Mouse (Mus musculus) cerebellum, postnatal 14 days (tissue): ENCODE measurements at regions not wholly inside any gene's neighbourhood (a gene's known extent, or its start where the extent isn't known, plus 50 kb on each side); places are given as distances from the start of the nearest gene placed in this dataset.

Experiments
- DNase-seq, 2 experiments: peaks; one replicate each; pipeline ENCODE4 v3.0.0; 2021; ENCODE audit warnings: mixed read lengths in 2 of 2

GRCm38 (mm10) chr16:84318091-84318490, 196.8 kb upstream of the A730009L09Rik start:
- DNase-seq, result no peak

DNA sequence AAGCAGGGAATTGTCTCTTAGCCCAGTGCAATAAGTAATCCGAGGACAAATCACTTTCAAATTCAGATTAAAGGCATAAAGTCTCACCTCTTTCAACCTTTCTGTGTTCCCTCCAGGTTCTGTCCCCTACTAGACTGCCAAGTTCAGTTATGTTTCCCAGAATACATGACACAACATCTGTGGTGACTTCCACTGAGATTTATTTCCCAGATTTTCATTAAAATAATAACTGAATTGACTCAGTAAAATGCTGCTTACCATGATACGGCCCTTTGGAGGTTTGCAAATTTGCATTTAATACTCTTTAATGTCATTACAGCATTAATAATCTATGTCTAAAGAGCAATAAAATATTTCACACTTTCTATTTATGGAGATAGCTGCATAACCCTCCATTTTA, 193.4 kb upstream of the A730009L09Rik start:
- DNase-seq, result no peak

DNA sequence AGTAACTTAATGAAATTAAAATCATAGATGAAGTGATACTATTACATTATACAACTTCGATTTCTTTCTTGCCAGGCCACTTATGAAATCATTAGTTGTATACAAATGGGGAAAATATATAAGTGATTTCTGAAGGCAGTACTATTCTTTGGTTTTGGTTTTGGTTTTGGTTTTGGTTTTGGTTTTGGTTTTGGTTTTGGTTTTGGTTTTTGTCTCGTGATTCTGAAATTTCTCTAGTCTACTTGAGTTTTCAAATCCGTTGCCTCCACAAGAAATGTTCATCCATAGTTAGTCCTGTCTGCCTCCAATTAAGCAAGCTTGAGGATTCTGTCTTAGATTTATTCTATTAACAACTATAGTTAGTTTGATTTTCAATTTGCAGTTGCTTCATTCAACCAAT, 184.6 kb upstream of the A730009L09Rik start:
- DNase-seq, result no peak

DNA sequence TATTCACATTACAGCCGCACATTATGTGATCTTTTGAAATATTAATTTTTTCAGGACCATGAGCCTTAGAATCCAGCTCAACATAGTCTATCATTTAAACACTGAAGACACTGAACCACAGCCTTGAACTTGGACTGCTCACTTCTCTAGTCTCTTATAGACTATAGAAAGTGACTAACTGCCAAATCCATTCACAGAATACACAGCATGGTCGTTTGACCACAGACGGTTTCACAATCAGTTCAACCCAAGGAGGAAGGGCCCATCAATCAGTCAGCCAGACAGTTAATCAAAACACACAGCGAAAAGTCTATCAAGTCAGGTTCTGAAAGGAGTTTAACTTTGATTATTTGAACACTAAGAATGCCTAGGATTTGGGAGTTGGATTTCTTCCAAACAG, 168.8 kb upstream of the A730009L09Rik start:
- DNase-seq, result no peak

DNA sequence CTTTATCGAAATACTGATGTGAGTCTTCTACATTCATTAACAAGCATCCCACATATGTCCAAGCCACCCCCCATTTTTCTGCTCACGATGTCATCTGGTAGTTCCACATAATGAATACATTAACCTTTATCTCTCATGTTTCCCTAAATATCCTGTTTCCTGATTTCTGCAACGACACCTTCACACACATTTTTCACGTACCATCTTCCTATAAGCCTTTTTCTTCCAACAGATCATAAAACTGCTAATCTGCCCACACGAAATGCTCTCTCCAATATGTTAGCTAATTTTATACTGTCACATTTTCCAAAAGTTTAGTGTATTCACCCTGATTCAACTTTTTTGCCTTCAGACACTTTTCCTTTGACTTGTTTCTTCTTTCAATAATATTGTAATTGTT, 159.8 kb upstream of the A730009L09Rik start:
- no peak for DNase-seq

DNA sequence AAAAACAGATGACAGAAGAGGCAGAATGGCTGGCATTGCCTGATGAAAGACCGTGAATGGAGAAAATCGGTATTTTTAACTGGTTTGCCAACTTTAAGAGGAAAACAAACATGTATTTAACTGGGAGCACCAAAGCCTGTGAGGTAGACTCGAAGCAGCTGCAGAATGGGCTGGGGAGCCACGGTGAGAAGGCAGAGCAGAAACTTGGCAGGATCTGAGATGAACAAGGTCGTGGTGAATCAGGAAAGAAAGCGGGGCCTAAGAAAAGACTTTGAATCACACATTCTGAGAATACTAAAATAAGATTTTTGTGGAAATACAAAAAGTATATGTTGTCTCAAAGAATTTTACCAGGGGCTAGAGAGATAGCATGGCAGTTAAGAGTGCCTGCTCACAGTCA, 149.0 kb upstream of the A730009L09Rik start:
- DNase-seq, result no peak

GRCm38 (mm10) chr16:84368928-84369682, 145.8 kb upstream of the A730009L09Rik start:
- DNase-seq, result no peak

DNA sequence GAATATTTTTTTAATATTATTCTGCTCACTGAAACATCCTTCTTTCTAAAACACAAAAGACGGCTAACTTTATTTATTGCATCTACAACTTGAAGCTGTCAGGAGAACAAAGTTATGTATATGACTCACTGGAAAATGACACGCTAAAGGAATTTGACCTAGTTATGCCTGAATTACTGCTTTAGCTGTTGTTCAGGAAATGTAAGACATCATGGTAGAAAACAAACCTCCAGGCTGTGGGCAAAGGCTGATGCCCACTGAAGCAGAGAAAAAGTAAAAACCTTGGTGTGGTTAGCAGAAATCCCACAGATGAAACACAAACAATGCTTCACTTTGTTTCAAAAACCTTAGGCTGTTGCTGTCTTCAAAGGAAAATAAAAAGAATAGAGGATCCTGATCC, 136.5 kb upstream of the A730009L09Rik start:
- no peak for DNase-seq

DNA sequence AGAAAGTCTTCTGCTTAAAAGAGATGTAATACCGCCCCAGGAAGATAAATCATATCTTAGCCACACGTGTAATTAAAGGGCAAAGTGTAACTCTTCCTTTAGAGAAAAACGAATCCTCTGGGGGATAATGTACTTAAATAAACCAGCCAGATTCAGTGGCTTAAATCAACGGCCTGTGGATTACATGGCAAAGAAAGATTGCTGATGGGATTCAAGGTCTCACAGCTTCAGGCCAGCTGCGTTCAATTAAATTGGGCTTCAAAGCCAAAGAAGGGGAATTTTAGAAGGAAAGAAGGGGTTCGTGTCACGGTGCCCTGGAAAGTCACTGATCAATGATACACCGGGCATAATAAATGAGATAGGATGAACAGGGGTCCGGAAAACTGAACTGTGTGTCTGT, 123.2 kb upstream of the A730009L09Rik start:
- no peak for DNase-seq

GRCm38 (mm10) chr16:84394895-84395294, 120.0 kb upstream of the A730009L09Rik start:
- DNase-seq, result no peak

DNA sequence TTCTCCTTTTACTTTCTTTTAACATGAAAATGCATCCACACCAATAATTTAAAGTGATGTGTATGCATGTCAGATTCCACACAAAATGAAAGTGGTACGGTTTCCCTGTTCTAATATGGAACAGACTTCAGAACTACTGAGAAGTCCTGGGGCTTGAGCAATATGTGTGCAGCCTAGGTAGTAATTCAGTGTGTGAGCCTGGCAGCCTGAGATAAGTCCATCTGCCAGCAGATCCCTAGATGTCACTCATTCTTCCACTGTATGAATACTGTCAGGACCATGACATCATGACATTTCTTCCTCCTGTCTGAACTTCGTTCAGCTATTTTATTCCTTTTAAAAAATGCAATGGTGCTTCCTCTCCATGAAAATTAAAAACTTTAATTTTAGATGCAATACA, 93.3 kb upstream of the A730009L09Rik start:
- peak in 1 of 2 experiments; percentile 3 for DNase-seq

GRCm38 (mm10) chr16:84426990-84427540, 87.9 kb upstream of the A730009L09Rik start:
- no peak for DNase-seq

DNA sequence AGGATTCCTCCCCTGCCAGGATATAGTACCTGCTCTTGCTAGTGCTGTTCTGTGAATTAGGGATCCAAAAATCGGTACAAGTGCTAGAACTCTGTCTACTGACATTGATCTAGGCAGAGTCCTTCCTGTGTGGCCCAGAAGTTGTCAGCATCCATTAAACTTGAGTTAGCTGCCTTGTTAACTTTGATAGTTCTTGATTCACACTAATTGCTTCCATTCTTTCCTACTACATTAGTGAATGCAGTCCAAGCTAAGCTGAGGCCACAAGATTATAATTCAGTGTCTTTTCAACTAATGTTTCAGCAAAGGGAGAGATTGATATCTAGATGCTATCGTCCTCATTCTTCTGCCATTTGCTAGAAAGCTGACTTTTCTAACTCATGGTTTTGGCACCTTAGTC, 58.3 kb upstream of the A730009L09Rik start:
- no peak for DNase-seq

- no peak for DNase-seq
Measured at GRCm38 (mm10) chr16:84462150-84462549, 52.8 kb upstream of the A730009L09Rik start.
